Mouse (Mus musculus) megakaryocyte progenitor cell, adult 5-6 weeks (primary cell): Measurements from ENCODE around the gene Mvb12a. TPM values are rescaled to one million over a fixed set of nuclear protein-coding genes. Genes with fewer than 3 reads are reported as not detected.

Experiments used
- ATAC-seq: replicated peaks from 2 replicates; pipeline ENCODE4 v1.8.0; 2016; ENCODE audit warnings: mild to moderate bottlenecking, moderate TSS enrichment, inconsistent platforms; ENCODE audit not compliant: poor library complexity
- total RNA-seq, 2 experiments: library from RNA; stranded (forward) in 1 of 2; stranded (reverse) in 1 of 2; fragments of 157-497, 149-512 nt in 1 of 2; fragments of 200-1000 nt in 1 of 2; gene quantifications; 2 replicates each; pipeline versions ENCODE4 v1.2.3 to v1.2.4; 2015 to 2017

Mvb12a gene
- total RNA-seq, 2 experiments from 2014 or later = 45.4 to 65.6 TPM

GRCm38 (mm10) chr8:71591471-71592373 is 49.0 kb downstream of the Mvb12a start, which contains the start of gene Pgls:
Pgls (plus strand) TSS chr8:71592176.
- peak; percentile 66 for ATAC-seq

- ATAC-seq = peak; percentile 15
Observed at GRCm38 (mm10) chr8:71592374-71593170, 49.9 kb downstream of the Mvb12a start.

- ATAC-seq = no peak
Observed at GRCm38 (mm10) chr8:71593556-71594323, 51.0 kb downstream of the Mvb12a start.

GRCm38 (mm10) chr8:71594324-71594722 is 51.6 kb downstream of the Mvb12a start:
- no peak for ATAC-seq

GRCm38 (mm10) chr8:71595862-71596261 is 53.1 kb downstream of the Mvb12a start:
- peak; percentile 72 for ATAC-seq

- no peak for ATAC-seq
Observed at GRCm38 (mm10) chr8:71596384-71596783, 53.7 kb downstream of the Mvb12a start.

GRCm38 (mm10) chr8:71596798-71597197 is 54.1 kb downstream of the Mvb12a start:
- ATAC-seq = 0 out of 2 replicates have a peak, but pooled peaks have one; percentile 5

- ATAC-seq = no peak
Observed at GRCm38 (mm10) chr8:71597451-71597850, 54.7 kb downstream of the Mvb12a start, which contains the start of gene Fam129c. Fam129c (plus strand) TSS chr8:71597648.

Other genes with a start within 250 kb of the Mvb12a start
- 107 and 116 TPM in 2 replicates for gene Use1, start 176.1 kb upstream of the Mvb12a start, total RNA-seq (2015)
- gene Use1, start 176.1 kb upstream of the Mvb12a start, total RNA-seq (2017) = 153 and 165 TPM in 2 replicates
- 6.3 and 8.0 TPM in 2 replicates for gene Ocel1, start 171.6 kb upstream of the Mvb12a start, total RNA-seq (2015)
- gene Ocel1, start 171.6 kb upstream of the Mvb12a start, total RNA-seq (2017) = 11.1 and 11.7 TPM in 2 replicates
- 3.6 and 7.6 TPM in 2 replicates for gene Nr2f6, start 161.0 kb upstream of the Mvb12a start, total RNA-seq (2015)
- 4.3 and 5.6 TPM in 2 replicates for gene Nr2f6, start 161.0 kb upstream of the Mvb12a start, total RNA-seq (2017)
- gene Ushbp1, start 147.1 kb upstream of the Mvb12a start, total RNA-seq (2015) = not detected in 2 replicates
- not detected in 2 replicates for gene Ushbp1, start 147.1 kb upstream of the Mvb12a start, total RNA-seq (2017)
- gene Babam1, start 146.1 kb upstream of the Mvb12a start, total RNA-seq (2015) = 51.8 and 76.5 TPM in 2 replicates
- gene Babam1, start 146.1 kb upstream of the Mvb12a start, total RNA-seq (2017) = 93.7 and 122 TPM in 2 replicates
- 13.6 and 19.8 TPM in 2 replicates for gene Ankle1, start 136.9 kb upstream of the Mvb12a start, total RNA-seq (2015)
- 14.2 and 14.3 TPM in 2 replicates for gene Ankle1, start 136.9 kb upstream of the Mvb12a start, total RNA-seq (2017)
- gene Abhd8, start 79.3 kb upstream of the Mvb12a start, total RNA-seq (2015) = 2.3 and 3.1 TPM in 2 replicates
- 8.2 and 8.3 TPM in 2 replicates for gene Abhd8, start 79.3 kb upstream of the Mvb12a start, total RNA-seq (2017)
- gene Mrpl34, start 78.0 kb upstream of the Mvb12a start, total RNA-seq (2015) = 60.0 and 66.1 TPM in 2 replicates
- gene Mrpl34, start 78.0 kb upstream of the Mvb12a start, total RNA-seq (2017) = 50.2 and 53.6 TPM in 2 replicates
- gene Dda1, start 73.7 kb upstream of the Mvb12a start, total RNA-seq (2015) = 32.3 and 37.0 TPM in 2 replicates
- gene Dda1, start 73.7 kb upstream of the Mvb12a start, total RNA-seq (2017) = 14.1 and 14.7 TPM in 2 replicates
- gene Ano8, start 57.0 kb upstream of the Mvb12a start, total RNA-seq (2015) = 0.22 and 0.64 TPM in 2 replicates
- gene Ano8, start 57.0 kb upstream of the Mvb12a start, total RNA-seq (2017) = 3.1 and 3.6 TPM in 2 replicates
- gene Gtpbp3, start 54.8 kb upstream of the Mvb12a start, total RNA-seq (2015) = 5.9 TPM in 2 replicates
- gene Gtpbp3, start 54.8 kb upstream of the Mvb12a start, total RNA-seq (2017) = 23.4 and 26.5 TPM in 2 replicates
- gene Plvap, start 31.2 kb upstream of the Mvb12a start, total RNA-seq (2015) = 0.67 and 0.76 TPM in 2 replicates
- gene Plvap, start 31.2 kb upstream of the Mvb12a start, total RNA-seq (2017) = 0.71 and 2.7 TPM in 2 replicates
- 0.07 TPM in 1 of 2 replicates, not detected in the other for gene Ccdc194, start 17.2 kb upstream of the Mvb12a start, total RNA-seq (2015)
- gene Ccdc194, start 17.2 kb upstream of the Mvb12a start, total RNA-seq (2017) = not detected in 2 replicates
- gene Bst2, start 5.5 kb upstream of the Mvb12a start, total RNA-seq (2015) = 11.3 and 15.7 TPM in 2 replicates
- 50.9 and 62.2 TPM in 2 replicates for gene Bst2, start 5.5 kb upstream of the Mvb12a start, total RNA-seq (2017)
- gene Tmem221, start 15.9 kb downstream of the Mvb12a start, total RNA-seq (2015) = 0.17 TPM in 1 of 2 replicates, not detected in the other
- gene Tmem221, start 15.9 kb downstream of the Mvb12a start, total RNA-seq (2017) = not detected in 2 replicates
- not detected in 2 replicates for gene Nxnl1, start 23.7 kb downstream of the Mvb12a start, total RNA-seq (2015)
- not detected in 2 replicates for gene Nxnl1, start 23.7 kb downstream of the Mvb12a start, total RNA-seq (2017)
- 3.6 TPM in 2 replicates for gene Slc27a1, start 26.0 kb downstream of the Mvb12a start, total RNA-seq (2015)
- 3.5 and 3.8 TPM in 2 replicates for gene Slc27a1, start 26.0 kb downstream of the Mvb12a start, total RNA-seq (2017)
- 116 and 134 TPM in 2 replicates for gene Pgls, start 49.3 kb downstream of the Mvb12a start, total RNA-seq (2015)
- gene Pgls, start 49.3 kb downstream of the Mvb12a start, total RNA-seq (2017) = 128 and 131 TPM in 2 replicates
- gene Fam129c, start 54.7 kb downstream of the Mvb12a start, total RNA-seq (2015) = 6.5 and 10.2 TPM in 2 replicates
- gene Fam129c, start 54.7 kb downstream of the Mvb12a start, total RNA-seq (2017) = 1.00 and 5.3 TPM in 2 replicates
- 54.0 and 63.0 TPM in 2 replicates for gene Colgalt1, start 68.1 kb downstream of the Mvb12a start, total RNA-seq (2015)
- gene Colgalt1, start 68.1 kb downstream of the Mvb12a start, total RNA-seq (2017) = 62.0 and 67.2 TPM in 2 replicates
- 0.64 and 1.8 TPM in 2 replicates for gene Unc13a, start 128.8 kb downstream of the Mvb12a start, total RNA-seq (2015)
- gene Unc13a, start 128.8 kb downstream of the Mvb12a start, total RNA-seq (2017) = 0.79 and 0.98 TPM in 2 replicates
- gene Jak3, start 133.4 kb downstream of the Mvb12a start, total RNA-seq (2015) = 9.3 and 11.8 TPM in 2 replicates
- gene Jak3, start 133.4 kb downstream of the Mvb12a start, total RNA-seq (2017) = 7.7 and 9.9 TPM in 2 replicates
- 7.1 and 7.2 TPM in 2 replicates for gene Insl3, start 146.3 kb downstream of the Mvb12a start, total RNA-seq (2015)
- 1.2 and 1.8 TPM in 2 replicates for gene Insl3, start 146.3 kb downstream of the Mvb12a start, total RNA-seq (2017)
- gene B3gnt3, start 158.9 kb downstream of the Mvb12a start, total RNA-seq (2015) = 0.15 and 0.54 TPM in 2 replicates
- gene B3gnt3, start 158.9 kb downstream of the Mvb12a start, total RNA-seq (2017) = 0.12 and 0.34 TPM in 2 replicates
- gene Fcho1, start 182.8 kb downstream of the Mvb12a start, total RNA-seq (2015) = 49.8 and 51.5 TPM in 2 replicates
- gene Fcho1, start 182.8 kb downstream of the Mvb12a start, total RNA-seq (2017) = 83.6 and 91.1 TPM in 2 replicates